Mouse (Mus musculus) thymus, adult 18-20 months (tissue): Measurements from ENCODE around the gene Dnaic1.

Experiments
- DNase-seq, 2 experiments: peaks; one replicate each; pipeline ENCODE4 v3.0.0; 2022; ENCODE audit warnings: mixed read lengths in 2 of 2

The Dnaic1 gene

GRCm38 (mm10) chr4:41569411-41569885 is at the start of gene Dnaic1, which contains the start of gene Fam219a:
Gene Dnaic1 (plus strand): TSS chr4:41569775.
Gene Fam219a (minus strand): TSS chr4:41569538.
- DNase-seq = peak; percentile 99

GRCm38 (mm10) chr4:41520641-41521040 is 48.9 kb upstream of the Dnaic1 start:
- DNase-seq = no peak

GRCm38 (mm10) chr4:41522136-41522535 is 47.4 kb upstream of the Dnaic1 start:
- DNase-seq = no peak

- DNase-seq = no peak
Measured at GRCm38 (mm10) chr4:41522788-41523187, 46.8 kb upstream of the Dnaic1 start.

- no peak for DNase-seq
Measured at GRCm38 (mm10) chr4:41523839-41524238, 45.7 kb upstream of the Dnaic1 start.

GRCm38 (mm10) chr4:41524829-41525228 is 44.7 kb upstream of the Dnaic1 start:
- DNase-seq = no peak

- DNase-seq = no peak
Measured at GRCm38 (mm10) chr4:41526553-41526952, 43.0 kb upstream of the Dnaic1 start.

GRCm38 (mm10) chr4:41527076-41527475 is 42.5 kb upstream of the Dnaic1 start:
- DNase-seq = no peak

- DNase-seq = no peak
Measured at GRCm38 (mm10) chr4:41527996-41528395, 41.6 kb upstream of the Dnaic1 start.

GRCm38 (mm10) chr4:41532420-41532819 is 37.2 kb upstream of the Dnaic1 start:
- no peak for DNase-seq

GRCm38 (mm10) chr4:41534866-41535265 is 34.7 kb upstream of the Dnaic1 start:
- DNase-seq = no peak

GRCm38 (mm10) chr4:41542136-41542535 is 27.4 kb upstream of the Dnaic1 start:
- DNase-seq = no peak

- no peak for DNase-seq
Measured at GRCm38 (mm10) chr4:41545985-41546384, 23.6 kb upstream of the Dnaic1 start.

GRCm38 (mm10) chr4:41547086-41547485 is 22.5 kb upstream of the Dnaic1 start:
- DNase-seq = no peak

GRCm38 (mm10) chr4:41552529-41552928 is 17.0 kb upstream of the Dnaic1 start:
- peak; percentile 46 to 52 for DNase-seq

- no peak for DNase-seq
Measured at GRCm38 (mm10) chr4:41553116-41553515, 16.5 kb upstream of the Dnaic1 start.

GRCm38 (mm10) chr4:41554994-41555663 is 14.4 kb upstream of the Dnaic1 start:
- no peak for DNase-seq

GRCm38 (mm10) chr4:41556311-41556953 is 13.1 kb upstream of the Dnaic1 start:
- no peak for DNase-seq

- DNase-seq = no peak
Measured at GRCm38 (mm10) chr4:41557092-41557491, 12.5 kb upstream of the Dnaic1 start.

GRCm38 (mm10) chr4:41563297-41563696 is 6.3 kb upstream of the Dnaic1 start:
- no peak for DNase-seq

- DNase-seq = no peak
Measured at GRCm38 (mm10) chr4:41566123-41566522, 3.5 kb upstream of the Dnaic1 start.

GRCm38 (mm10) chr4:41568239-41568638 is 1.3 kb upstream of the Dnaic1 start:
- peak in 1 of 2 experiments; percentile 14 for DNase-seq

GRCm38 (mm10) chr4:41568682-41569410 is 729 bp upstream of the Dnaic1 start:
- peak; percentile 53 to 57 for DNase-seq

- DNase-seq = no peak
Measured at GRCm38 (mm10) chr4:41571490-41571889, 1.9 kb downstream of the Dnaic1 start.
